Mouse (Mus musculus) bone marrow macrophage, adult 2 months (primary cell): ENCODE data around the gene Kif23. TPM values are rescaled to one million over a fixed set of nuclear protein-coding genes. Genes with fewer than 3 reads are reported as not detected.

Experiments
- H3K27ac ChIP-seq: 2 replicates; pipeline ENCODE4 v1.5.1; 2012; ENCODE audit warnings: low read depth, low read length; ENCODE audit not compliant: insufficient read depth
- H3K4me1 ChIP-seq: 2 replicates; pipeline ENCODE4 v1.6.1; 2012; ENCODE audit warnings: low read length; ENCODE audit not compliant: control insufficient read depth, insufficient read depth
- H3K4me3 ChIP-seq: 2 replicates; pipeline ENCODE4 v1.5.1; 2012; ENCODE audit warnings: mild to moderate bottlenecking, low read length, moderate library complexity; ENCODE audit not compliant: insufficient read depth
- CTCF ChIP-seq: IDR thresholded peaks from 2 replicates; pipeline ENCODE4 v1.5.1; 2012; ENCODE audit warnings: low read depth, mild to moderate bottlenecking, low read length, moderate library complexity
- POLR2A ChIP-seq: IDR thresholded peaks from 2 replicates; pipeline ENCODE4 v1.6.1; 2012; ENCODE audit warnings: mild to moderate bottlenecking, low read depth, low read length, borderline replicate concordance
- polyA plus RNA-seq: library from polyadenylated mRNA; stranded (reverse); fragments of >200 nt; gene quantifications from 2 replicates; pipeline ENCODE4 v1.2.4, GENCODE M21; 2012; ENCODE audit not compliant: missing spikeins, insufficient read depth, insufficient read length

Kif23 gene
- polyA plus RNA-seq, 1 experiment, result 90.1 TPM

GRCm38 (mm10) chr9:61971045-61971444 lies 24.5 kb upstream of the Kif23 start:
- Histone ChIP-seq H3K27ac (no peak overlapping the region), H3K4me1 (peaks cover 44% of the 10 kb centered on the region), H3K4me3 (no peak overlapping the region)
- TF ChIP-seq CTCF (no peak), POLR2A (no peak)

- Histone ChIP-seq H3K4me3 (no peak overlapping the region), H3K4me1 (peaks cover 61% of the 10 kb centered on the region), H3K27ac (0 out of 2 replicates have a peak overlapping the region, but pooled peaks have one; percentile 16)
- no peak for TF ChIP-seq CTCF
- no peak for TF ChIP-seq POLR2A
These were observed 20.8 kb upstream of the Kif23 start for GRCm38 (mm10) chr9:61967357-61967756.

GRCm38 (mm10) chr9:61965987-61966386 lies 19.4 kb upstream of the Kif23 start:
- H3K27ac ChIP-seq, result peak overlapping the region; percentile 96
- H3K4me1 ChIP-seq, result peaks cover 66% of the 10 kb centered on the region
- TF ChIP-seq CTCF, result no peak
- no peak for TF ChIP-seq POLR2A
- no peak overlapping the region for H3K4me3 ChIP-seq

GRCm38 (mm10) chr9:61965411-61965930 lies 18.9 kb upstream of the Kif23 start:
- Histone ChIP-seq H3K4me3 (peak overlapping the region; percentile 0; the same call in 1 of the 2 replicates), H3K4me1 (peaks cover 65% of the 10 kb centered on the region), H3K27ac (peak overlapping the region; percentile 96)
- TF ChIP-seq POLR2A (no peak), CTCF (peak; percentile 78)

- H3K27ac ChIP-seq, result no peak overlapping the region
- TF ChIP-seq POLR2A, result no peak
- no peak for TF ChIP-seq CTCF
These were observed 16.8 kb upstream of the Kif23 start for GRCm38 (mm10) chr9:61963356-61963755.

GRCm38 (mm10) chr9:61961181-61961580 lies 14.6 kb upstream of the Kif23 start:
- no peak overlapping the region for H3K4me3 ChIP-seq
- no peak for TF ChIP-seq CTCF
- TF ChIP-seq POLR2A, result no peak
- H3K27ac ChIP-seq, result peak overlapping the region; percentile 17
- peaks cover 47% of the 10 kb centered on the region for H3K4me1 ChIP-seq

More at GRCm38 (mm10) chr9:61963356-61963755, 16.8 kb upstream of the Kif23 start:
- H3K4me1 ChIP-seq, result peaks cover 62% of the 10 kb centered on the region
- H3K4me3 ChIP-seq, result no peak overlapping the region

GRCm38 (mm10) chr9:61960753-61961152 lies 14.2 kb upstream of the Kif23 start:
- Histone ChIP-seq H3K4me1 (peaks cover 43% of the 10 kb centered on the region), H3K4me3 (no peak overlapping the region), H3K27ac (peak overlapping the region; percentile 53)
- no peak for TF ChIP-seq POLR2A
- no peak for TF ChIP-seq CTCF

GRCm38 (mm10) chr9:61959921-61960569 lies 13.5 kb upstream of the Kif23 start:
- Histone ChIP-seq H3K4me3 (no peak overlapping the region), H3K4me1 (peaks cover 41% of the 10 kb centered on the region), H3K27ac (peak overlapping the region; percentile 53)
- TF ChIP-seq CTCF (no peak), POLR2A (no peak)

GRCm38 (mm10) chr9:61954707-61955106 lies 8.1 kb upstream of the Kif23 start:
- H3K4me3 ChIP-seq, result no peak overlapping the region
- TF ChIP-seq POLR2A (no peak), CTCF (no peak)
- H3K4me1 ChIP-seq, result peaks cover 12% of the 10 kb centered on the region
- no peak overlapping the region for H3K27ac ChIP-seq

- Histone ChIP-seq H3K4me1 (peaks cover 17% of the 10 kb centered on the region), H3K27ac (no peak overlapping the region), H3K4me3 (no peak overlapping the region)
- TF ChIP-seq POLR2A (no peak), CTCF (no peak)
These were observed 5.7 kb upstream of the Kif23 start for GRCm38 (mm10) chr9:61952241-61952640.
